Mouse (Mus musculus): ENCODE measurements around the gene Kars. TPM values are rescaled to one million over a fixed set of nuclear protein-coding genes. Genes with fewer than 3 reads are reported as not detected.
A peak's percentile ranks its signal among the peaks of the same experiment; 100 is the strongest.

The Kars gene
- total RNA-seq, 2 experiments from 2014 or later: 83.3 to 96.7 TPM

- no peak for DNase-seq (ENCODE audit: low spot score in 2 of 2)
These were observed 26.6 kb downstream of the Kars start for GRCm38 (mm10) chr8:111984511-111984910.

DNA sequence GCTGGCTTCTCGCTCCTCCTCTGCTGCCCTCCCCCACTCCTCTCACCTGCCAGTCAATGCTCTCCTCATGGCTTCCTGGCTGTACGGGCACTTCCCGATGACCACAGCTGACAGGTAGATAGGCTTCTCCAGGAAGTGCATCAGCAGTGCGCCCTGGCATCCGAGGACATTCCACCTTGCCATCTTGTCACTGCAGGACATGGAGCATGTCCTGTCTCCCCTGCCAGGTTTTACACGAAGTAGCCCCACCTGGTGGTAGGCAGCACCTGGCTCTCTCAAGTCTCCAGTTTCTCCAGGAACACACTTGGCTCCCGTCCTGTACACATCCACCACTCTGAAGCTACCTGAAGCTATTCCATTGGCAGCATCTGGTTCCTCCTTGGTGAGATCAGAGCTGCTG, 29.0 kb downstream of the Kars start:
- DNase-seq (ENCODE audit: low spot score in 2 of 2): no peak

- DNase-seq (ENCODE audit: low spot score in 2 of 2): peak; percentile 40 to 45
These were observed 33.0 kb downstream of the Kars start for GRCm38 (mm10) chr8:111978147-111978546.

- no peak for DNase-seq (ENCODE audit: low spot score in 2 of 2)
These were observed 34.8 kb downstream of the Kars start for GRCm38 (mm10) chr8:111976326-111976725.

DNA sequence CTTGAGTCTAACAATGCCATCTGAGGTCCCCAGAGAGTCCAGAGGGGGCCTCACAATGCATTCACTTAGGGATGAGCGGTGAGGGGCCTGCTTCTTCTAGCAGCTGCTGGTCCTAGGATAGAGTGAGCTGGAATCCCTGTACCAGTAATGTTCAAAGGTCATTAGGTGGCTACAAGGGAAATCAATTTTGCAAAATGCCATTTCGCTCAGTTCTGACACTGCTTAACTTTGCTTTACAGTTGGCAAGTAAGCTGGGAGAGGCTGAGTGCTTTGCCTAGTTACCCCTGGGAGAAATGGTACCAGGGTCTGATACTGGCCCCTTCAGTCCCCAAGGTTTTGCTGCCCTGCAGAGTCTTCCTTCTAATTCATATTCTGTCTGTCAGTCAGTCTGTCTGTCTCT, 35.4 kb downstream of the Kars start:
- DNase-seq (ENCODE audit: low spot score in 2 of 2): no peak

GRCm38 (mm10) chr8:111974138-111974537, 37.0 kb downstream of the Kars start:
- DNase-seq (ENCODE audit: low spot score in 2 of 2): no peak

GRCm38 (mm10) chr8:111968991-111969390, 42.1 kb downstream of the Kars start:
- no peak for DNase-seq (ENCODE audit: low spot score in 2 of 2)

- DNase-seq (ENCODE audit: low spot score in 2 of 2): no peak
These were observed 42.6 kb downstream of the Kars start for GRCm38 (mm10) chr8:111968541-111968940.

GRCm38 (mm10) chr8:111967246-111967870, 43.8 kb downstream of the Kars start:
- no peak for DNase-seq (ENCODE audit: low spot score in 2 of 2)

- no peak for DNase-seq (ENCODE audit: low spot score in 2 of 2)
These were observed 46.1 kb downstream of the Kars start for GRCm38 (mm10) chr8:111964849-111965561.

DNA sequence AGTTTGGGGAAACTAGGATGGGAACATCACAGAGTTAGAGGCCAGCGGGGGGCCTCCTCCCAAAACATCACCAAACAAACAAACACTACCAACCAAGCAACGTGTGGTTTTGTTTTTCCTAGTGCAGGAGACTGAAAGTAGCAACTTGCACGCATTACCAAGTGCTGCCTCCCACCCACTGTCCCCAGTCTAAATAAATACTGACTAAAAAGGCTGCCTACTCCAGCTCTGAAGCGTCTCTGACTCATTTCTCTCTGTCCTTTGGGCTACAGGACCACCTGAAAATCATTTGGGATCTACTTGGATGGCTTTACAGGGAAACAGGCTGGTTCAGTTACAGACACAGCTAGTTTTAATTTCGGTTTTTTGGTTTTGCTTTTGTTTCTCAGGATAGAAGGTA, 46.8 kb downstream of the Kars start:
- DNase-seq (ENCODE audit: low spot score in 2 of 2): no peak

GRCm38 (mm10) chr8:111963546-111963945, 47.6 kb downstream of the Kars start:
- no peak for DNase-seq (ENCODE audit: low spot score in 2 of 2)

DNA sequence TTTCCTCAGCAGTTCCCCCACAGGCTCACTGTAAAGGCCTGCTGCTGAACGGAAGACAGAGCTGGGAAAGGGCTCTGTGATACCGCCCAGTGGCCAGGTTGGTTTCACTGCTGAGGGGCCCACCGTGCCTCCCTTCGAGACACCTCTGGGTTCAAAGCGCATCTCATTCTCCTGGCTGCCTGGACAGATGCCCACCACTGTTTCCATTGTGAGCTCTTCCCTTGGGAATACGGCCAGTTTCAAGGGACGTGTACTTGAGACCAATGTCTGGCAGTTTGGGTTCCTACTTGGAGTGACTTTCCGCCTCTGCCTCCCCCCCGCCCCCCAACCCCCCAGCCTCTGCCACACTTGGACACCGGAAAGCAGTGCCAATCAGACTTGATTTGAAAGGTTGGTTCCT, 48.0 kb downstream of the Kars start:
- no peak for DNase-seq (ENCODE audit: low spot score in 2 of 2)

DNA sequence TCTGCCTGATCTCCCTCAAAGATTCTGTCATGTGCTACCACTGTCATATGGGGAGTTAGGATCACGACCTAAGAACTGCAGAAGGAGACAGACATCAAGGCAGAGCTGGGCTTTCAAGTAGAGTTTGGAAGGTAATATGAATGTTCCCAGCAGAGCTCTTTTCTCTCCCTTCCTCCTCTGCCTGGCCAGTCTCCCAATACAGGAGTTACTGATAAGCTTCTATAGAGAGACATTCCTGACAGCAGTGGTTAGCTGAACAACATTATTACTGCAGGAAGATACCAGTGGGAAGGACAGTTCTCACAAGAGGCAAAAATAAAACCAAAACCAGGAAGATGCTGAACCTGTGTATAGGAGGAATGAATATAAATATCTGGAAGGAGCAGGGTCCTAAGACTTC, 48.5 kb downstream of the Kars start:
- no peak for DNase-seq (ENCODE audit: low spot score in 2 of 2)

- DNase-seq (ENCODE audit: low spot score in 2 of 2): no peak
These were observed 49.8 kb downstream of the Kars start for GRCm38 (mm10) chr8:111961330-111961729.

DNA sequence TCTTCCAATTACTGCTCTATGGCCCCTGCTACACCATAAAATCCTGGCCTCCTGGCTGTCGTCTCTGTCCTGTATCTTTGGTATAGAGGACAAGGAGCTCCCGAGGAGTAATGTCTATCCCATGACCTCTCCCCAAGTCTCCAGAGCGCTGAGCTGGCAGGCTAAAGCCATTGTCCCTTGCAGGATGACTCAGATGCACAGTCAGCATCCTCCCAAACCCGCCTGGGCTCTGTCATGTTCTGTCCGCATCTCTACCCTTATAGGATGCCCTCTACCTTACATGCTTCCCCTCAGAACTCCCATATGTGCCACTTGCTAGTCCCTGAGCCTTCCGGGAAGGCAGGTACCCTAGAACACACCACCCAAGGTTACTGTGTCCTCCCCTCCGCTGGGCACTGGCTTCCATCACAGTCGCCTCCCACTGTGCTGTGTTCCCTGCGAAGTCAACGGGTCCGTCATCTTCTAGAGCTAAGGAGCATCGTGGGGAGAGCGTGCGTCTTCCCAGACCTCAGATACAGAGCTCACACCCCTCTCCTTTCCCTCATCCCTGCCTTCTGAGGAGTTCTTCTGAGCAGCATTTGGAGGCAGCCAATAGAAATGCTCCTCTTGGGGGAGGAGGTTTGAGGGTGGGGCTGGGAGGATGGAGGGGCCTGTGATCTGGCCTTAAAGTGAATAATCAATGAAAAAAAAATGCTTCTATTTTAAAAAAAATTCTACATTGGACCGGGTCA, 50.4 kb downstream of the Kars start:
- no peak for DNase-seq (ENCODE audit: low spot score in 2 of 2)

DNA sequence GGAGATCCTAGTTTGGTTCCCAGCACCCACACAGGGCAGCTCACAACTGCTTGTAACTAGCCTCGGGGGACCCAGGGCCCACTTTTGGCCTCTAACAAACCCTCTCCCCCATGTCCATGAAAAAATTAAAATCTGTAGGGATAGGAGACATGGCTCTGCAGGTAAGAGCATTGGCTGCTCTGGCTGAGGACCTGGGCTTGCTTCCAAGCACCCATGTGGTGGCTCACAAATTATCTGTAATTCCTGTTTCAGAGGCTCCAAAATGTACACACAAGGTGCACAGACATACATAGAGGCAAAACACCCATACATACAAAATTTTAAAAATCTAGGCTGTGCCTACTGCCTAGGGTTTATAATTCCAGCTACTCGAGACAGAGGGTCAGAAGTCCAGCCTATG, 53.9 kb downstream of the Kars start:
- DNase-seq (ENCODE audit: low spot score in 2 of 2): no peak

- no peak for DNase-seq (ENCODE audit: low spot score in 2 of 2)
These were observed 55.2 kb downstream of the Kars start for GRCm38 (mm10) chr8:111955879-111956278.

DNA sequence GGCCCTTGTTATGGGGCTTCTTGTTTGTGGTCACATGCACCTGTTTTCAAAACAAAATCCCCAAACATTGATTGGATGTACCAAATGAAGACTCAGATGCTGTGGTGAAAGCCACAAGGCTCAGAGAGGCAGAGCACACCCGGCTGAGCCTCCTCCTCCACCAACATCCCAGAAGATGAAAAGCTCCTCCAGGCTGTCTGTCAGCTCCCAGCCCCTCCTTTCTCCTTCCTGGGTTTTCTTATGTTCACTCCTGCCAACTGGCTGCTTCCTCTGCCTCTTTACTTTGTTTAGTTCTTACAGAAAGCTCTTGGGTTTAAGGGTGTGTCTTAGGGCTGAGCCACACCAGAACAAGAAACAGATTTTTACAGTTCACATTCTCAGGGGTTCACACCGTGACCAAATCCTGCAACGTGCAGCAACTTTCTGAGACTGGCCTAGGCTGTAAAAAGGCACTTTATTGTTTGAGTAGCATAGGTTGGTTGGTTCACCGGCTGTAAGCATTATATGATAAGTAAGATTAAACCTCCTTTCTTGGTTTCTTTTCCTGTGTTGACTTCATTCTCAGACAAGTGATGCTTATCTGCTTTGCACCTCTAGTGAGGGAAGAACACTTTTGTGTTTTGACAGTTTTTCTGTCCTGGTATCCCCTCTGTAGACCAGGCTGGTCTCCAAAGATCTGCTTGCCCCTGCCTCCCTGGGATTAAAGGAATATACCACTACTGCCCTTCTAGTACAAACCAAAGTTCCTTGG, 56.1 kb downstream of the Kars start:
- no peak for DNase-seq (ENCODE audit: low spot score in 2 of 2)

- no peak for DNase-seq (ENCODE audit: low spot score in 2 of 2)
These were observed 59.2 kb downstream of the Kars start for GRCm38 (mm10) chr8:111951936-111952335.

DNA sequence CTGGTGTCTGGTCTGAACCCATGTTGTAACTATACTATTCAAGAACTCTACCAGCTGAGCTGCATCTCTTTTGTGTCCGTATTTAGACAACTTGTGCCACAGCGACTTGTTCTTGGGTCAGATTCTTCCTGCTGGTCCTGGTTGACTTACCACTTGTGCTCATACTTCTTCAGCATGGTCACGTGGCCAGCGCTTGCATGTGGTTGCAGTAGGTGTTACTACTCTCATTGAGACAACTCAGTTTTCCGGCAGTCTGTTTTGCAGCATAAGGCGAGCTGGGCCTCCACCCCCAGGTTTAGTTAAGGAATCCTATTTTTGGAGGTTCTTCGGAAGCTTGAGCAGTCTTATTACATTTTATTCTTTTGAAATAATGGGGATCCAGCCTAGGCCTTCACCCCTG, 59.8 kb downstream of the Kars start:
- peak in 1 of 2 experiments; percentile 12 for DNase-seq (ENCODE audit: low spot score in 2 of 2)

DNA sequence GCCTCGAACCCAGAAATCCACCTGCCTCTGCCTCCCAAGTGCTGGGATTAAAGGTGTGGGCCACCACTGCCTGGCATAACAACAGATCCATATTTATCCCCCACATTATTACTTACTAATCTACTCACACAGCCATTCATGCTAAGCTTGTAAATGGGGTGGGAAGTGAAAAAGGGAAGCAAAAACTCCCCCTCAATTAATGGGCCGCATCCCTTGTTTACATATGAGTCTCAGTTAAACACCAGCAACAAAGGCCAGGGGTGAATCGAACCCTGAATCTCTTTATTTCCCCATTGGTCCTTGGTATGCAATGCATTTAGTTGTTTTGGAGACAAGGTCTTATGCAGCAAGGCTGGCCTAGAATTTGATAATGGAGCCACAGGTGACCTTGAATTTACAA, 60.3 kb downstream of the Kars start:
- no peak for DNase-seq (ENCODE audit: low spot score in 2 of 2)
